Mouse (Mus musculus) adrenal gland, postnatal 36 days (tissue): Measurements from ENCODE around the gene Slc35a1. TPM values are rescaled to one million over a fixed set of nuclear protein-coding genes. Genes with fewer than 3 reads are reported as not detected.

Experiments used
- DNase-seq, 2 experiments: peaks; one replicate each; pipeline ENCODE4 v3.0.0; 2021; ENCODE audit warnings: mixed read lengths in 1 of 2
- total RNA-seq, 2 experiments: library from RNA; stranded (reverse); gene quantifications; 2 replicates each; pipeline ENCODE4 v1.2.3; 2021

The Slc35a1 gene
- total RNA-seq, 2 experiments from 2014 or later: 39.5 to 49.9 TPM

DNA sequence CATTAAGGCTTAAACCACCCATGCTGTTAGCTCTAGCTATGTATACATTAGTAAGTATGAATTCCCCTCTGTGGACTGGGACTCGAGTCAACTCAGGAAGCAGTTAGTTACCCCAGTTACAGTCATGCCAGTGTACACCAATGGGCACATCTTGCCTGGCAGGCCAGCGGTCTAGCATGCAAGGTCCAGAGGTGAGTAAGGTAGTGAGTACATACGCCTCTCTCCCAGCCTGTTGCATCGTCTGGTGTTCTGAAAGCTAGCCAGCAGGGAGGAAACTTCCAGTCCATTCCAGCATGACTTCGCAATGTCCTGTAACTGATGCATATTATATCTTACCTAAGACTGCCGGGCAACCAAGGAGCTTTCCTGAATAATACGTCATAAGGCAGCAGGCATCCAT lies 34.1 kb downstream of the Slc35a1 start:
- no peak for DNase-seq

DNA sequence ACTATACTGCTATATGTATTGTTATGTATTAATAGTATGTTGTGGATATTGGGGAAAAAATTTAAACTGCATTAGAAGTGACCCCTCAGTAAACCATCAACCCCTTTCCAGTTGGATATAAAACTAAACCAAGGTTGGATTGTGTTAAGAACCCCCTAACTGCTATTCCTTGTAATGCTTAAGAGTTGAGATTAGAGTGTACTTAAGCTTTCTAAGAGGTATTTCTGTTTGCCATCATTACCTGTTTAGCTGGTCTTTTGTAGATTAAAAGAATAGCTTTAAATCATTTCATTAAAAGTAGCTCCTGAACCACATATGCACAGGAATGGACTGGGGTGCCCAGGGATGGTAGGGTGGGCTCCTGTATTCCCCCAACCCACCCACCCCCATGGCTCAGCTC lies 42.5 kb downstream of the Slc35a1 start:
- DNase-seq: no peak

DNA sequence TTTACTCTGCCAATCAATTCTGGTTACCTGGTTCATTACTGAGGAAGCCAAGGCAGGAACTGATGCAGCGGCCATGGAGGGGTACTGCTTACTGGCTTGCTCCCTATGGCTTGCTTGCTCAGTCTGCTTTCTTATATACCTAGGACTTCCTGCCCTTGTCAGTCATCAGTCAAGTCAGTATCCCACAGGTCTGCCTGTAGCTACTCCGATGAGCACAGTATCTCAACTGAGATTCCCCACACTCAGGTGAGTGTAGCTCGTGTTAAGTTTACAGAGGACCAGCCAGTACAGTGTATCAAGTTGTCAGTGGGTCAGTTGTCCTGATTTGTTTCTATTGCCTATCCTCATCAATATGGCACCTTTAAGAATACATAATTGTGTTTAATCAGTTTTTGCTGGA lies 46.5 kb downstream of the Slc35a1 start:
- no peak for DNase-seq

DNA sequence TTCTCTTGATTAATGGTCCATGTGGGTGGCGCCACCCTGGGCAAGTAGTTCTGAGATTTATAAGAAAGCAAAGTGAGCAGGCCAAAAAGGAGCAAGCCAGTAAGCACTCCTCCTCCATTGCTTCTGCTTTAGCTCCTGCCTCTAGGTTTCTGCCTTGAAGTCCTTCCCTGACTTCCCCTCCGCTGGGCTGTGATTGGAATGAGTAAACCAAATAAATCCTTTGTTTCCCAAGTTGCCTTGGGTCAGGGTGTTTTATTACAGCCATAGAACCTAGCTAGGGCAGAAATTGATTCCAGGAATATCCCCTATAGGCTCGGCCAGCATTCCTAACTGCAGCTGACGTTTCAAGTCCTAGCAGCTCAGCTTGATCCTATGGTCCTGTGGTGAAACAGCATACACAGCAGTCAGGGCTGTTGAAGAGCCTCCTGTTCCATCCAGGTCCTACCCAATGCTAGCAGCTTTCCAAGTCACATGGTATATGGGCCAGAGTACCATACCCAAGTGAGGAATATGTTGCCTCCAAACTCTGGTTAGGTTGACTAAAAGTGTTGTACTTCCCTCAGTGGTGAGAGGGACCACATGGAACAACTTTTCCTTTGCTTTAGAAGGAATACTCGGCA lies 47.4 kb downstream of the Slc35a1 start:
- DNase-seq: no peak

DNA sequence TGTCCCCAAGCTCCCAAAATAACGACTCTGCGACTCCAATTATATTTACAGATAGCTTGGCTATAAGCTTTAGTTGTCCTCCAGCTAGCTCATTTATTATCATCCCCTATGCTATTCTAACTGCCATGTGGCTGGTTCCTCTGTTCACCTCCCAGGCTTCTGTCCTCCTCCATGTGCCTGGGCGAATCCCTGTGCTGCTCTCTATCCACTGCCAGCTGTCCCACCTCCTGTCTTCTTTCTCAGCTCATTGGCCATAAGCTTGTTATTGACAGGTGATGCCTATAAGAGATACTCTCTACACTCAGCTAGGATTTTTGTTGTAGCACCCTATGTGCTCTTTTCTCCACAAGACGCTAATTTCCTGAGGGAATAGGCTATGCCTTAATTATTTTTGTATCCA lies 49.4 kb downstream of the Slc35a1 start:
- no peak for DNase-seq

DNA sequence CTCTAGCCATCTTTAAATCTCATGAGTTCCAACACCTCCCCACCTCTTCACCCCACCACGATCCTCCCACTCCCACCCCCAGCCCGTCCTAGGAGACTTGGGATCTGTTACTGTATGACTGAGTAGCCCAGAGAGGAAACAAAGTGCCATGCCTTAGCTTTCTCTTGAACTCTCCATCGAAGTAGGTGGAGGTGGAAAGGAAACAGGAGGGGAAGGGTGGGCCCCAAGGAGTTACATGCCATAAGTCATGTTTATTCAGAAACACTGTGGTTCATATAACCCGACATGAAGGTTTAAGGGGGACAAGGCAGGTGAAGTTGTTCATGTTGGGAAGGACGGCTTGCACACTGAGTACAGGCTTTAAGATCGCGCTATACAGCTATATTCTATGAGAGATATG lies 49.9 kb downstream of the Slc35a1 start:
- no peak for DNase-seq

DNA sequence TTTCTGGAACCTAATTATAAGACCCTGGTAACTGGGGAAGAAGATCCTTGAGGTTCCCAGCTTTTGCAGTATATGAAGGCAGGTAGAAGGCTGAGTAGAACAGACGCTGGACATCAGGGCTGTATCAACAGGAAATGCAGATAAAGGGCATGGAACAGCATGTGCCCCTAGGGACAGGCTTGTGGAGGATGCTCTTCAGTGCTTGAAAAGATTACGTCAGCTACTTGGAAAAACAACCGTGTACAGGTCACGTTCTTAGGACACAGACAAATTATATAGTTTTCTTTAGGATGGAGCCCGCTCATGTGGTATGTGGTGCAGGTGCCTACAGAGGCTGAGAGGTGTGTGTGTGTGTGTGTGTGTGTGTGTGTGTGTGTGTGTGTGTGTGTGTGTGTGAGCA lies 51.2 kb downstream of the Slc35a1 start:
- no peak for DNase-seq

DNA sequence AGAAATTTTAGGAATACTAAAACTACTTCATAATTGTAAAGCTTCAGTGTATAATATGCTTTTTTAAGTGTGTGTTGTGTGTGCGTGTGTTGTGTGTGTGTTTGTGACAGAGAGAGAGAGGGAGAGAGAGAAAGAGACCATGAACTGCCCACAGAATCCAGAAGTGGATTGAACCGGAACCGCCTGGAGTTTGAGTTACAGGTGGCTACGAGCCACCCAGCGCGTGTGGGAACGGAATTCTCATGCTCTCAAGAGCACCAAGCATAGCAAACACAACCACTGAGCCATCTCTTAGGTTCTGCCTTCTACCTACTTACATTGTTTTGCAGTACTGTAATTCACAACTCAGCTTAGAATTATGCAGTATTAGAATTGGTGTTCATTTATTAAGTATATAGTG lies 53.1 kb downstream of the Slc35a1 start:
- no peak for DNase-seq

DNA sequence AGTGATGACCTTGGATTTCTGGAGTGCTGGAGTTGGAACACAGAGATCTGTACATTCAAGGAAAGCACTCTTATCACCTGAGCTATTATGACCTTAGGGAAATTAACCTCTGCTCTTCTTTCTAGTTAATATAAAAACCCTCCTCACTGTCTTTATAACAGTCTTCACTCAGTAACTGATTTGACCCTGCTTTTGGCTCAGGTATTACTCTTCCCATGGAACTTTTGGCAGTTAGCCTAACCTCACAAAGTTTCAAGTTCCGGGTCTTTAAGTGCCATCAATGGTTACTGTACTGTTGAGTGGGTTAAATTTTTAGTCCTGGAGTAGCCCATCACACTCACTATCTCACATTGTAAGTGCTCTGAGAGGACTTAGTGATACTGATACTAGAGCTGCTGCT lies 57.3 kb downstream of the Slc35a1 start:
- no peak for DNase-seq

DNA sequence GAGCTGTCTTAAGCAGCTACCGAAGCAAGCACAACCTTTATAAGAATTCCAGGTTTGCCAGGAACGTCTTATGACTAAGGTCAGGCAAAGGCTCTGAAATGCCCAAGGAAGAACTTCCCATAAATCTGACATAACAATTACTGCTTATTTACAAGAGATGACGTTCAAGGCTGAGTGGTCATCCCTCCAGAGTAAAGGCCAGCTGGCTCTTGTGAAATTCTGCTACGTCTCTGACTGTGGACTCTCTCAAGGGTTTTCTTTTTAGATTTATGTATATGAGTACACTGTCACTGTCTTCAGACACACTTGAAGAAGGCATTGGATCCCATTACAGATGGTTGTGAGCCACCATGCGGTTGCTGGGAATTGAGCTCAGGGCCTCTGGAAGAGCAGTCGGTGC lies 60.8 kb downstream of the Slc35a1 start:
- DNase-seq: peak; percentile 28 to 37

DNA sequence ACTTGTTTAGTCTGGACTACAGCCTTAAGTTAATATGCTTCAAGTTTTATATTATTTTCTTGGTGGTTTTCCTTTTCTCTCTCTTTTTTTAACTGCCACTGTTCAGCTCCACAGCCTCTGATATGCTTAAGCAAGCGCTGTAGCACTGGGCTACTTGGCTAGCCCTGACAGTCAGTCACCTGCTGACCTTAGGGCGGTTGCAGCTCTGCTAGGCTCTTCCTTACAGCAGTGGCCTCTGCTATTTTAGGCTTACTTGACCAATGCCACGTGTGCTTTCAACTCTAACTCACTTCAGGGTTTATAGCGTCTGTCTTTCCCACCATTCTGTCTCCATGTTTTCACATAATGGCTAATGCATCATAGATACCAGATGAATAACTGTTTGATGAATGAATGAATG lies 61.7 kb downstream of the Slc35a1 start:
- DNase-seq: peak in 1 of 2 experiments; percentile 24

DNA sequence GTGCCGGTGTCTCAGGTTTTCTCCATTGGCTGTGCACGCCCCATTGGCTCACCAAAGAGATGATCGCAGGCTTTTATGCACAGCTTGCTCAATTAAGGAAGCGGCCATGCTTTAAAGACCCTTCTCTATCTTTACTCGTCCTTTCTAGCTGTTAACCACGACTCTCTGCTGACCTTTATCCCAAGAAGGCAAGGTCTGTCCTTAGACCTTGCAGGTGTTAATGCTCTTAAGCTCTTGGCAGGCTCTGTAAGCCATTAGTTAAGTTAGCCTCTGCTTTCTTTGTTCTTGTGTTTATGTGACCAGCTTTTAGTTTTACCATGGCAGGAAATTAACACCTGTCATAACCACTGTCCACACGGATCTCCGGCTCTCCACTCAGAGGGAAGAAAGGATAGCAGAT lies 71.1 kb downstream of the Slc35a1 start:
- no peak for DNase-seq

DNA sequence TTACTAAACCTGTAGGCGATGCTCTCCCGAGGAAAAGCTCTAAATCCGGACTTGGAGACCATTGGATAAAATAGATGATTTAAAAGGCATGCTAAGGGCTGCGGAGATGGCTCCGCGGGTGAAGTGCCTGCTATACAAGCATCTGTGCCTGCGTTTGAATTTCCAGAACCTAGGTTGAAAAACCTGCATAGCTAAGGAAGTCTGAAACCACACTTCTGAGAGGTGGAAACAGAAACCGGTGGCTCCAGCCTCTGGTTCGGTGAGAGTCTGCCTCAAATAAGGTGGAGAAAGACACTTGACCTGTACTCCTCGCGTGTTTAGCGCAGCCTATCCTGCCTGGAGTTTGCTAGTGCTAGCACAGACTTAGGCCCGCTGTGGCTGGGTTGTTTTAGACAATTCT lies 71.9 kb downstream of the Slc35a1 start:
- peak; percentile 5 for DNase-seq

DNA sequence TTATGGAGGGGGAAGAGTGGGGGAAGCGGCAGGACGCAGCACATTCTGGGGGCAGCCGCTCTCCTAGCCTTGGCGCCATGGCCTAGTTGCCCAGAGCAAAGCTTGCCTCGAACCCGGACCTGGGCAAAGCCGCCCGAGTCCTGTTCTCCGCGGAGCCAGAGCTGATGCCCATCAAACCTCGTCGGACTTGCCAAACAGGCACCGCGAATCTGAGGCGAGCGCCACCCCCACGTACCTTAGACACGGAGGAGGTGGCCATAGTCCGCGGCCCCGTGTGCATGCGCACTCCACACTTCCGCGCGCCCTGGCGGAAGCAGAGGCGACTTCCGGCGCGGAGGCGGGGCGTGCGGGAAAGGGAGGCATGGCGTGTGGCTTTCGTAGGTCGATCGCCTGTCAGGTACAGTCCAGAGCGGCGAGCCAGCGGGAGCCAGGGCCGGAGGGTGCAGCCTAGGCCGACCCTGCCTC lies 72.6 kb downstream of the Slc35a1 start, which contains the start of the genes Orc3 and Rars2:
Gene Orc3 (minus strand): TSS at position 315 of the 465 bp plus-strand sequence.
Gene Rars2 (plus strand): TSS at position 328 of the 465 bp plus-strand sequence.
- peak; percentile 95 to 96 for DNase-seq

DNA sequence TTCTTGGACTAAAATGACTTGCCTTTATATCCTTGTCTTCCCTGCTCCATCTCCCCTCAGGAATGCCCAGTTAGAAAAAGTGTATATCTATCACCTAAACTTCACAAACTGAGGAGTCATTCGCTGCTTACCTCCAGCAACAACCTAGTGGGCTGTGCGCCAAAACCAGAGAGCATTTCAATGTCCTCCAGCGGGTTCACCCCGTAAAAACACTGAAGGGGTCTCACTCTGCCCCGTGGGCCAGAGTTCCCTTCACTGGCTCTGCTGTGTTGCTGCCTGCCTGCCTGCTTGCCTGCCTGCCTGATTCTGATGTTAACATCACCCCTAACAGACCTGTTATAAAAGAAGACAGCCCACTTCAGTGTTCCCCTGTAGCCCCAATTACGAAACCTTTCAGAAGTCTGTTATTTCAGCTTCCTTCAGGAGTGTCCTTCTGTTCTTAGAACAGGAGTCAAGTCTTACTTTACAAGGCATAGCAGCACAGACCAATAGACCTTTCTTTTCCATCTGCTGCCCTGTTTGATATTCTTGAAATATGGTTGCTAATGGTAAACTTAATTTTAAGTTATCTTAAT lies 73.6 kb downstream of the Slc35a1 start:
- peak in 1 of 2 experiments; percentile 21 for DNase-seq

Other genes starting within 250 kb of the Slc35a1 start
- gene Akirin2, start 136.5 kb downstream of the Slc35a1 start, total RNA-seq: 10 to 100 TPM; 79.8 to 86.1 TPM
- gene Orc3, start 72.5 kb downstream of the Slc35a1 start, total RNA-seq: 10 to 100 TPM; 58.0 to 61.2 TPM
- gene Rars2, start 72.5 kb downstream of the Slc35a1 start, total RNA-seq: 10 to 100 TPM; 38.7 to 39.3 TPM
- gene Cfap206, start 42.8 kb upstream of the Slc35a1 start, total RNA-seq: 1 to 10 TPM in 1 of 2 experiments, not detected in 1; 2.2 TPM
- not detected for gene Gm136, start 68.8 kb upstream of the Slc35a1 start, total RNA-seq
- gene Smim8, start 91.0 kb upstream of the Slc35a1 start, total RNA-seq: 10 to 100 TPM; 19.1 to 23.8 TPM
- 10 to 100 TPM; 17.1 to 21.3 TPM for gene Zfp292, start 195.5 kb upstream of the Slc35a1 start, total RNA-seq
- not detected for gene Cga, start 206.3 kb upstream of the Slc35a1 start, total RNA-seq